Mouse (Mus musculus) heart, embryonic 14.5 days (tissue): ENCODE data around the gene Cks1b. TPM values are rescaled to one million over a fixed set of nuclear protein-coding genes. Genes with fewer than 3 reads are reported as not detected.

Experiments used
- ATAC-seq: fragments of 200-750 bp; cut with Nextera tagmentation; 2 replicates; pipeline ENCODE4 v1.8.0; 2017; ENCODE audit warnings: low read depth, moderate TSS enrichment; ENCODE audit not compliant: insufficient number of reproducible peaks, insufficient read depth, low FRiP score
- H3K27ac ChIP-seq, 2 experiments: fragments of 200-500 bp in 1 of 2; fragments of 300-500 bp in 1 of 2; sonication (generic) in 1 of 2; replicated peaks in 1 of 2; 2 replicates each; pipeline ENCODE4 v1.5.1; 2012 to 2014; ENCODE audit warnings: low read depth in 2 of 2, low read length in 2 of 2, control low read depth in 1 of 2, mild to moderate bottlenecking in 1 of 2, mixed read lengths in 1 of 2; ENCODE audit not compliant: control insufficient read depth in 1 of 2, insufficient read depth in 1 of 2
- H3K27me3 ChIP-seq: fragments of 300-500 bp; sonication (generic); 2 replicates; pipeline ENCODE4 v1.6.1; 2014; ENCODE audit warnings: mild to moderate bottlenecking, low read length, control low read depth; ENCODE audit not compliant: control insufficient read depth, insufficient read depth
- H3K36me3 ChIP-seq: fragments of 300-500 bp; sonication (generic); 2 replicates; pipeline ENCODE4 v1.6.1; 2014; ENCODE audit warnings: mild to moderate bottlenecking, control low read depth, low read length, mixed read lengths; ENCODE audit not compliant: control insufficient read depth, insufficient read depth
- H3K4me1 ChIP-seq, 2 experiments: fragments of 200-500 bp in 1 of 2; fragments of 300-500 bp in 1 of 2; sonication (generic) in 1 of 2; 2 replicates each; pipeline ENCODE4 v1.6.1; 2012 to 2014; ENCODE audit warnings: low read length in 2 of 2, control low read depth in 1 of 2, mixed read lengths in 1 of 2; ENCODE audit not compliant: control insufficient read depth in 2 of 2, insufficient read depth in 2 of 2
- H3K4me2 ChIP-seq: fragments of 300-500 bp; sonication (generic); 2 replicates; pipeline ENCODE4 v1.6.1; 2014; ENCODE audit warnings: mild to moderate bottlenecking, low read length
- H3K4me3 ChIP-seq, 2 experiments: fragments of 200-500 bp in 1 of 2; fragments of 300-500 bp in 1 of 2; sonication (generic) in 1 of 2; 2 replicates each; pipeline ENCODE4 v1.5.1; 2012 to 2014; ENCODE audit warnings: low read length in 2 of 2, mild to moderate bottlenecking in 2 of 2, control low read depth in 1 of 2, low read depth in 1 of 2, moderate library complexity in 1 of 2; ENCODE audit not compliant: control insufficient read depth in 1 of 2, insufficient read depth in 1 of 2
- H3K9ac ChIP-seq: fragments of 300-500 bp; sonication (generic); 2 replicates; pipeline ENCODE4 v1.6.1; 2014; ENCODE audit warnings: mild to moderate bottlenecking, low read length
- H3K9me3 ChIP-seq: fragments of 300-500 bp; sonication (generic); 2 replicates; pipeline ENCODE4 v1.6.1; 2016; ENCODE audit warnings: low read length, control low read depth; ENCODE audit not compliant: control insufficient read depth
- WGBS: fragments of 180-500 bp; shearing (Covaris S2); extraction: QIAGEN DNeasy Blood & Tissue Kit; methylation state at CpG from one replicate; pipeline ENCODE4 v1.1.7; 2014; 5-methylcytosine and 5-hydroxymethylcytosine counted together
- polyA plus RNA-seq: library from polyadenylated mRNA; unstranded; fragments of >200 nt; fragmentation: Nextera tagmentation; extraction: Ambion mirVana; gene quantifications from 2 replicates; pipeline ENCODE4 v1.2.1, GENCODE M21; 2014

The Cks1b gene
- polyA plus RNA-seq, 1 experiment from 2014 or later: 368 TPM

- H3K4me1 ChIP-seq: peaks cover 29 to 31% of the 10 kb centered on the region in 2 experiments
- no peak overlapping the region for H3K4me3 ChIP-seq
- peaks cover 13% of the 10 kb centered on the region for H3K36me3 ChIP-seq
- no peaks in the 10 kb centered on the region for H3K9me3 ChIP-seq
- WGBS: 78% methylated on average over 1 of the region's 1 CpGs
- no peak overlapping the region for H3K27ac ChIP-seq
- ATAC-seq: no peak
- no peak overlapping the region for H3K9ac ChIP-seq
- H3K4me2 ChIP-seq: no peak overlapping the region
- no peaks in the 10 kb centered on the region for H3K27me3 ChIP-seq
These were observed 33.7 kb upstream of the Cks1b start for GRCm38 (mm10) chr3:89451916-89452315.

GRCm38 (mm10) chr3:89449541-89449940 is 31.4 kb upstream of the Cks1b start:
- Histone ChIP-seq H3K36me3 (peaks cover 37% of the 10 kb centered on the region), H3K4me2 (peak overlapping the region; percentile 38), H3K9ac (peak overlapping the region; percentile 62), H3K4me1 (peaks cover 27 to 29% of the 10 kb centered on the region in 2 experiments), H3K4me3 (no peak overlapping the region), H3K9me3 (no peaks in the 10 kb centered on the region), H3K27ac (peak overlapping the region; percentile 89 to 91), H3K27me3 (no peaks in the 10 kb centered on the region)
- 31% methylated on average over 7 of the region's 7 CpGs for WGBS
- no peak for ATAC-seq

GRCm38 (mm10) chr3:89448720-89449537 is 30.7 kb upstream of the Cks1b start:
- Histone ChIP-seq H3K27me3 (no peaks in the 10 kb centered on the region), H3K4me2 (peak overlapping the region; percentile 38), H3K4me3 (no peak overlapping the region), H3K36me3 (peaks cover 42% of the 10 kb centered on the region), H3K9ac (peak overlapping the region; percentile 62), H3K9me3 (no peaks in the 10 kb centered on the region), H3K27ac (peak overlapping the region; percentile 90 to 91), H3K4me1 (peaks cover 27 to 29% of the 10 kb centered on the region in 2 experiments)
- WGBS: 32% methylated on average over 13 of the region's 13 CpGs
- peak; percentile 59 for ATAC-seq

- H3K4me3 ChIP-seq: no peak overlapping the region
- H3K9me3 ChIP-seq: no peaks in the 10 kb centered on the region
- H3K4me1 ChIP-seq: peaks cover 8 to 16% of the 10 kb centered on the region in 2 experiments
- H3K9ac ChIP-seq: no peak overlapping the region
- ATAC-seq: no peak
- H3K27ac ChIP-seq: no peak overlapping the region
- 87% methylated on average over 2 of the region's 2 CpGs for WGBS
- peaks cover 48% of the 10 kb centered on the region for H3K36me3 ChIP-seq
- H3K4me2 ChIP-seq: no peak overlapping the region
- H3K27me3 ChIP-seq: no peaks in the 10 kb centered on the region
These were observed 22.5 kb upstream of the Cks1b start for GRCm38 (mm10) chr3:89440691-89441090.

GRCm38 (mm10) chr3:89437269-89437668 is 19.1 kb upstream of the Cks1b start:
- no peaks in the 10 kb centered on the region for H3K9me3 ChIP-seq
- peak overlapping the region; percentile 72 for H3K4me2 ChIP-seq
- no peaks in the 10 kb centered on the region for H3K27me3 ChIP-seq
- ATAC-seq: no peak
- H3K27ac ChIP-seq: peak overlapping the region; percentile 70 to 74
- peaks cover 44% of the 10 kb centered on the region for H3K36me3 ChIP-seq
- H3K4me3 ChIP-seq: peak overlapping the region; percentile 54 to 75
- H3K4me1 ChIP-seq: peaks cover 8 to 16% of the 10 kb centered on the region in 2 experiments
- peak overlapping the region; percentile 75 for H3K9ac ChIP-seq
- WGBS: 27% methylated on average over 5 of the region's 5 CpGs

- Histone ChIP-seq H3K4me2 (peak within 1 kb of the TSS; percentile 72), H3K36me3 (peaks cover 43% of the 10 kb centered on the region), H3K4me3 (peak within 1 kb of the TSS; percentile 54 to 75), H3K4me1 (peaks cover 9 to 20% of the 10 kb centered on the region in 2 experiments), H3K27ac (peak within 1 kb of the TSS; percentile 70 to 74), H3K27me3 (no peaks in the 10 kb centered on the region), H3K9me3 (no peaks in the 10 kb centered on the region), H3K9ac (peak within 1 kb of the TSS; percentile 75)
- peak; percentile 83 for ATAC-seq
- 3% methylated on average over 16 of the region's 16 CpGs for WGBS
These were observed 18.3 kb upstream of the Cks1b start, which contains the start of gene Pbxip1 for GRCm38 (mm10) chr3:89436176-89437113. Pbxip1 (plus strand) TSS chr3:89436706.

GRCm38 (mm10) chr3:89435041-89435440 is 16.9 kb upstream of the Cks1b start:
- no peak for ATAC-seq
- H3K27me3 ChIP-seq: no peaks in the 10 kb centered on the region
- H3K4me2 ChIP-seq: no peak overlapping the region
- no peaks in the 10 kb centered on the region for H3K9me3 ChIP-seq
- 83% methylated on average over 7 of the region's 7 CpGs for WGBS
- H3K4me3 ChIP-seq: no peak overlapping the region
- H3K4me1 ChIP-seq: peaks cover 15 to 28% of the 10 kb centered on the region in 2 experiments
- no peak overlapping the region for H3K9ac ChIP-seq
- no peak overlapping the region for H3K27ac ChIP-seq
- H3K36me3 ChIP-seq: peaks cover 36% of the 10 kb centered on the region
